Mouse (Mus musculus): Measurements from ENCODE around the gene Chrm5.

DNA sequence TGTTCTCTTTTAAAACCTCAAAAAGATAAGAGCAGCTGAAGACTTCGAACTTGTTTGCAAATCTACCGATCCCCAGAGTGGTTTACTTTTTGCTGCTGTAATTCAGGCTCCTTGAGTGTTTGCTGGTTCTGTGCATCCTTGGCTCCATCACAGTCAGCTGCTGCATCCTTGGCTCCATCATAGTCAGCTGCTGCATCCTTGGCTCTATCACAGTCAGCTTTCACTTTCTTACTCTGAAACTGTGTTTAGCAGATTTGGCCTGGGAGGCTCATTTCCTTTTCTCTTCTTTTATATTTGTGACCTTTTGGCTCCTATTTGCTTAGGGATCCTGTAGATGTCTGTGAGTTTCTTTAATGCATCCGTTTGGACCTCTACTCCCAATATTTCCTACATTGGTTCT, 36.6 kb upstream of the Chrm5 start:
- TF ChIP-seq POLR2A (IDR thresholded peaks at IDR 0.05; ENCODE audit: insufficient read length, low read depth): no peak
- no peak for TF ChIP-seq TCF12 (IDR thresholded peaks at IDR 0.05; ENCODE audit: insufficient read depth, poor library complexity, severe bottlenecking)
- TF ChIP-seq REST (IDR thresholded peaks at IDR 0.05; ENCODE audit: insufficient read depth, insufficient read length): no peak
- no peak for TF ChIP-seq E2F4 (IDR thresholded peaks at IDR 0.05; ENCODE audit: insufficient read depth)

Data from myocyte (in vitro differentiated cells).